Mouse (Mus musculus): ENCODE measurements around the gene Ss18l2. TPM values are rescaled to one million over a fixed set of nuclear protein-coding genes. Genes with fewer than 3 reads are reported as not detected.

Gene Ss18l2
- polyA plus RNA-seq, 1 experiment, result 22.2 TPM

- no peak for DNase-seq
- WGBS, result 86% methylated on average over 3 of the region's 3 CpGs
- H3K4me1 ChIP-seq (ENCODE audit: control insufficient read depth, insufficient read depth, low read length), result peaks cover 6% of the 10 kb centered on the region
- H3K4me3 ChIP-seq (replicated peaks; ENCODE audit: extremely low read depth, low read depth, low read length), result no peak overlapping the region
- TF ChIP-seq CTCF (IDR thresholded peaks at IDR 0.05; ENCODE audit: insufficient read depth, low read length), result no peak
- no peak for TF ChIP-seq POLR2A (IDR thresholded peaks at IDR 0.05; ENCODE audit: borderline replicate concordance, extremely low read depth, low read depth, low read length)
Measured at GRCm38 (mm10) chr9:121756785-121757184, 46.7 kb downstream of the Ss18l2 start.

GRCm38 (mm10) chr9:121757432-121757831 lies 47.3 kb downstream of the Ss18l2 start:
- no peak for DNase-seq
- TF ChIP-seq CTCF (IDR thresholded peaks at IDR 0.05; ENCODE audit: insufficient read depth, low read length), result no peak
- TF ChIP-seq POLR2A (IDR thresholded peaks at IDR 0.05; ENCODE audit: borderline replicate concordance, extremely low read depth, low read depth, low read length), result no peak
- peaks cover 6% of the 10 kb centered on the region for H3K4me1 ChIP-seq (ENCODE audit: control insufficient read depth, insufficient read depth, low read length)
- WGBS, result 15% methylated on average over 3 of the region's 3 CpGs
- H3K4me3 ChIP-seq (replicated peaks; ENCODE audit: extremely low read depth, low read depth, low read length), result no peak overlapping the region

GRCm38 (mm10) chr9:121757835-121758814 lies 48.0 kb downstream of the Ss18l2 start:
- WGBS, result 51% methylated on average over 10 of the region's 10 CpGs
- Histone ChIP-seq H3K4me3 (replicated peaks; ENCODE audit: extremely low read depth, low read depth, low read length) (no peak overlapping the region), H3K4me1 (ENCODE audit: control insufficient read depth, insufficient read depth, low read length) (peaks cover 6% of the 10 kb centered on the region)
- TF ChIP-seq CTCF (IDR thresholded peaks at IDR 0.05; ENCODE audit: insufficient read depth, low read length), result no peak
- TF ChIP-seq POLR2A (IDR thresholded peaks at IDR 0.05; ENCODE audit: borderline replicate concordance, extremely low read depth, low read depth, low read length), result no peak
- DNase-seq, result no peak

GRCm38 (mm10) chr9:121759091-121760081 lies 49.3 kb downstream of the Ss18l2 start, which contains the start of gene Zfp651:
TSS of gene Zfp651 (plus strand) at chr9:121759330.
- peak; percentile 46 for DNase-seq
- TF ChIP-seq POLR2A (IDR thresholded peaks at IDR 0.05; ENCODE audit: borderline replicate concordance, extremely low read depth, low read depth, low read length), result no peak
- TF ChIP-seq CTCF (IDR thresholded peaks at IDR 0.05; ENCODE audit: insufficient read depth, low read length), result no peak
- 2% methylated on average over 89 of the region's 97 CpGs for WGBS

GRCm38 (mm10) chr9:121760271-121761090 lies 50.4 kb downstream of the Ss18l2 start:
- Histone ChIP-seq H3K4me1 (ENCODE audit: control insufficient read depth, insufficient read depth, low read length) (peaks cover 6% of the 10 kb centered on the region), H3K4me3 (replicated peaks; ENCODE audit: extremely low read depth, low read depth, low read length) (peak overlapping the region; percentile 73)
- WGBS, result 3% methylated on average over 42 of the region's 43 CpGs
- TF ChIP-seq CTCF (IDR thresholded peaks at IDR 0.05; ENCODE audit: insufficient read depth, low read length) (no peak), POLR2A (IDR thresholded peaks at IDR 0.05; ENCODE audit: borderline replicate concordance, extremely low read depth, low read depth, low read length) (no peak)
- peak; percentile 51 for DNase-seq

More at GRCm38 (mm10) chr9:121759091-121760081, 49.3 kb downstream of the Ss18l2 start, which contains the start of gene Zfp651:
- H3K4me3 ChIP-seq (replicated peaks; ENCODE audit: extremely low read depth, low read depth, low read length), result peak within 1 kb of the TSS; percentile 77
- peaks cover 6% of the 10 kb centered on the region for H3K4me1 ChIP-seq (ENCODE audit: control insufficient read depth, insufficient read depth, low read length)

- Histone ChIP-seq H3K4me3 (replicated peaks; ENCODE audit: extremely low read depth, low read depth, low read length) (no peak overlapping the region), H3K4me1 (ENCODE audit: control insufficient read depth, insufficient read depth, low read length) (peaks cover 6% of the 10 kb centered on the region)
- TF ChIP-seq POLR2A (IDR thresholded peaks at IDR 0.05; ENCODE audit: borderline replicate concordance, extremely low read depth, low read depth, low read length) (no peak), CTCF (IDR thresholded peaks at IDR 0.05; ENCODE audit: insufficient read depth, low read length) (no peak)
- 67% methylated on average over 10 of the region's 10 CpGs for WGBS
- no peak for DNase-seq
Measured at GRCm38 (mm10) chr9:121761091-121761665, 51.0 kb downstream of the Ss18l2 start.

GRCm38 (mm10) chr9:121761787-121762186 lies 51.7 kb downstream of the Ss18l2 start:
- H3K4me3 ChIP-seq (replicated peaks; ENCODE audit: extremely low read depth, low read depth, low read length), result no peak overlapping the region
- DNase-seq, result no peak
- TF ChIP-seq CTCF (IDR thresholded peaks at IDR 0.05; ENCODE audit: insufficient read depth, low read length) (no peak), POLR2A (IDR thresholded peaks at IDR 0.05; ENCODE audit: borderline replicate concordance, extremely low read depth, low read depth, low read length) (no peak)
- H3K4me1 ChIP-seq (ENCODE audit: control insufficient read depth, insufficient read depth, low read length), result peaks cover 6% of the 10 kb centered on the region
- 84% methylated on average over 8 of the region's 8 CpGs for WGBS

GRCm38 (mm10) chr9:121762248-121762647 lies 52.1 kb downstream of the Ss18l2 start:
- WGBS, result 92% methylated on average over 10 of the region's 10 CpGs
- DNase-seq, result no peak
- H3K4me3 ChIP-seq (replicated peaks; ENCODE audit: extremely low read depth, low read depth, low read length), result no peak overlapping the region
- peaks cover 6% of the 10 kb centered on the region for H3K4me1 ChIP-seq (ENCODE audit: control insufficient read depth, insufficient read depth, low read length)
- TF ChIP-seq POLR2A (IDR thresholded peaks at IDR 0.05; ENCODE audit: borderline replicate concordance, extremely low read depth, low read depth, low read length), result no peak
- TF ChIP-seq CTCF (IDR thresholded peaks at IDR 0.05; ENCODE audit: insufficient read depth, low read length), result no peak
